Mouse (Mus musculus): ENCODE data around the gene Prpf40b. TPM values are rescaled to one million over a fixed set of nuclear protein-coding genes. Genes with fewer than 3 reads are reported as not detected.
A peak's percentile ranks its signal among the peaks of the same experiment; 100 is the strongest.

Prpf40b gene
- polyA plus RNA-seq, 1 experiment from 2014 or later = 129 TPM

- Histone ChIP-seq H3K9ac (replicated peaks; ENCODE audit: low read depth, low read length) (no peak overlapping the region), H3K27ac (ENCODE audit: low read length) (no peak overlapping the region), H3K4me3 (replicated peaks; ENCODE audit: low read length) (no peak overlapping the region), H3K36me3 (ENCODE audit: control insufficient read depth, insufficient read depth) (no peaks in the 10 kb centered on the region), H3K4me2 (ENCODE audit: low read length) (no peak overlapping the region), H3K9me3 (ENCODE audit: control insufficient read depth, low read length) (no peaks in the 10 kb centered on the region), H3K4me1 (replicated peaks; ENCODE audit: control insufficient read depth, insufficient read depth, low read length) (no peaks in the 10 kb centered on the region), H3K27me3 (replicated peaks; ENCODE audit: control insufficient read depth, insufficient read depth, low read length) (no peaks in the 10 kb centered on the region)
- 64% methylated on average over 10 of the region's 10 CpGs for WGBS
- ATAC-seq = no peak
Observed at GRCm38 (mm10) chr15:99283456-99283855, 11.4 kb upstream of the Prpf40b start.

GRCm38 (mm10) chr15:99284527-99285188, 10.2 kb upstream of the Prpf40b start:
- Histone ChIP-seq H3K27ac (ENCODE audit: low read length) (no peak overlapping the region), H3K9me3 (ENCODE audit: control insufficient read depth, low read length) (no peaks in the 10 kb centered on the region), H3K4me2 (ENCODE audit: low read length) (no peak overlapping the region), H3K9ac (replicated peaks; ENCODE audit: low read depth, low read length) (no peak overlapping the region), H3K36me3 (ENCODE audit: control insufficient read depth, insufficient read depth) (no peaks in the 10 kb centered on the region), H3K27me3 (replicated peaks; ENCODE audit: control insufficient read depth, insufficient read depth, low read length) (no peaks in the 10 kb centered on the region), H3K4me3 (replicated peaks; ENCODE audit: low read length) (no peak overlapping the region), H3K4me1 (replicated peaks; ENCODE audit: control insufficient read depth, insufficient read depth, low read length) (no peaks in the 10 kb centered on the region)
- no peak for ATAC-seq
- 47% methylated on average over 14 of the region's 14 CpGs for WGBS

GRCm38 (mm10) chr15:99285189-99285535, 9.7 kb upstream of the Prpf40b start:
- no peak overlapping the region for H3K4me2 ChIP-seq (ENCODE audit: low read length)
- 55% methylated on average over 8 of the region's 8 CpGs for WGBS
- no peak overlapping the region for H3K27ac ChIP-seq (ENCODE audit: low read length)
- H3K4me1 ChIP-seq (replicated peaks; ENCODE audit: control insufficient read depth, insufficient read depth, low read length) = no peaks in the 10 kb centered on the region
- H3K27me3 ChIP-seq (replicated peaks; ENCODE audit: control insufficient read depth, insufficient read depth, low read length) = no peaks in the 10 kb centered on the region
- H3K36me3 ChIP-seq (ENCODE audit: control insufficient read depth, insufficient read depth) = no peaks in the 10 kb centered on the region
- no peak for ATAC-seq
- H3K4me3 ChIP-seq (replicated peaks; ENCODE audit: low read length) = no peak overlapping the region
- no peak overlapping the region for H3K9ac ChIP-seq (replicated peaks; ENCODE audit: low read depth, low read length)
- no peaks in the 10 kb centered on the region for H3K9me3 ChIP-seq (ENCODE audit: control insufficient read depth, low read length)

DNA sequence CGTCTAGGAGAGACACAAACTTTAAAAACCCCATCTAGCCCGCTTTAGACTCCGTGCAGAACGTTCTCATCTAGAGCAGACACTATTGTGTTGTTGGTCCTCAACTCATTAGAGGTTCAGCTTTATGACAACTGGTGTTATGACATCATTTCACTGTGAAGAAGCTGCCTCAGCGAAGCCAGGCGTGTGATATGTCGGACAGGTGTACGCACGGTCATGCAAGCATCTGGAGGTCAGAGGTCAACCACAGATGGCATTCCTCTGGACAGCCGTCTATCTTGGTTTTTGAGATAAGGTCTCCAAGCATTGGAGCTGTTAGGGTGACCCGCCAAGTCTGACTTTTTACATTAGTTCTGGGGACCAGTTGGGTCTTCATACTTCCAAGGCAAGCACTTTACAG, 4.3 kb upstream of the Prpf40b start:
- Histone ChIP-seq H3K27me3 (replicated peaks; ENCODE audit: control insufficient read depth, insufficient read depth, low read length) (no peaks in the 10 kb centered on the region), H3K9me3 (ENCODE audit: control insufficient read depth, low read length) (no peaks in the 10 kb centered on the region), H3K4me2 (ENCODE audit: low read length) (no peak overlapping the region), H3K4me1 (replicated peaks; ENCODE audit: control insufficient read depth, insufficient read depth, low read length) (peaks cover 8% of the 10 kb centered on the region), H3K36me3 (ENCODE audit: control insufficient read depth, insufficient read depth) (no peaks in the 10 kb centered on the region), H3K4me3 (replicated peaks; ENCODE audit: low read length) (no peak overlapping the region), H3K9ac (replicated peaks; ENCODE audit: low read depth, low read length) (no peak overlapping the region), H3K27ac (ENCODE audit: low read length) (no peak overlapping the region)
- 95% methylated on average over 11 of the region's 11 CpGs for WGBS
- no peak for ATAC-seq

DNA sequence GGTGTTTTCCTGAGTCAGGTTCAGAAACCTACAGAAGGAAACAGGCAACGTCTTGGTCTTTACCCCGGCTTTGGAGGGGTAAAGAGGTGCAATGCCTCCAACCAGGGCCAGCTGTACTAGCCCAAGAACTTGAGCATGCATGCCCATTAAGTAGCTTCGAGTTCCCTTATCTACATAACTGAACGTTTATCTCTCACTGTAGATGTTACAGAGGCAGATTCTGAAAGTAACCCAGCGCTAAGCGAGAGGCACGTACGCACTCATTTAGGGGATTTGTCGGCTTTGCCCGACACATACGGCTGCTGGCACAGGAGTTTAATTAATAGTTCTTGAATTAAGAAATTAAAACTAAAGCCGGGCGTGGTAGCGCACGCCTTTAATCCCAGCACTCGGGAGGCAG, 600 bp upstream of the Prpf40b start:
- peaks cover 20% of the 10 kb centered on the region for H3K4me1 ChIP-seq (replicated peaks; ENCODE audit: control insufficient read depth, insufficient read depth, low read length)
- no peaks in the 10 kb centered on the region for H3K27me3 ChIP-seq (replicated peaks; ENCODE audit: control insufficient read depth, insufficient read depth, low read length)
- H3K9me3 ChIP-seq (ENCODE audit: control insufficient read depth, low read length) = no peaks in the 10 kb centered on the region
- peak overlapping the region; percentile 74 for H3K4me3 ChIP-seq (replicated peaks; ENCODE audit: low read length)
- H3K27ac ChIP-seq (ENCODE audit: low read length) = peak overlapping the region; percentile 93
- no peak for ATAC-seq
- H3K4me2 ChIP-seq (ENCODE audit: low read length) = peak overlapping the region; percentile 48
- H3K36me3 ChIP-seq (ENCODE audit: control insufficient read depth, insufficient read depth) = no peaks in the 10 kb centered on the region
- 26% methylated on average over 16 of the region's 16 CpGs for WGBS
- H3K9ac ChIP-seq (replicated peaks; ENCODE audit: low read depth, low read length) = peak overlapping the region; percentile 78

DNA sequence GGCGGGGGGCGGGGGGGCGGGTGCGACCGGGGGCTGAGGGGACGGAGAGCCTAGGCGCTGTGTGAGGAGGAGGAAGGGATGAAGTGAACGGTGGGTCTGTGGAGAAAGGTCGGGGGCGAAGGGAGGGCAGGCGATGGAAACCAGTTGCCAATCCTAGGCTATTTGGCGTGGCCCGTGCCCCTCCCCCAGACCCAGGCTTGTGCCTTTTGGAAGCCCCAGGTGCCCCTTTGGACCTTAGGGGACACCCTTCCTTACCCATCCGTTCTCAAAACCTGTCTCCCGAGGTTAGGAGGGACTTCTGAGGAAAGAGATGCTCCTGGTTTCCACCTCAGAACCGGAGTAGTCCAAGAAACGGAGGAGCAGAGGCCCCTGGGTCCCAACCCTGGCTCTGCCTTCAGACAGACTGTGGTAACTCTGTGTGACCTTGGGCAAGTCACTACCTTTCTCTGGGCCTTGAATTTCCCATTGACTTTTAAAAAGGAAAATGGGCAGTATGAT, 646 bp downstream of the Prpf40b start, which contains the start of gene Fam186b:
Gene Fam186b, minus strand, starts transcription at position 405 of the 498 bp plus-strand sequence.
- peak within 1 kb of the TSS; percentile 48 for H3K4me2 ChIP-seq (ENCODE audit: low read length)
- ATAC-seq = peak; percentile 43
- 1% methylated on average over 17 of the region's 17 CpGs for WGBS

DNA sequence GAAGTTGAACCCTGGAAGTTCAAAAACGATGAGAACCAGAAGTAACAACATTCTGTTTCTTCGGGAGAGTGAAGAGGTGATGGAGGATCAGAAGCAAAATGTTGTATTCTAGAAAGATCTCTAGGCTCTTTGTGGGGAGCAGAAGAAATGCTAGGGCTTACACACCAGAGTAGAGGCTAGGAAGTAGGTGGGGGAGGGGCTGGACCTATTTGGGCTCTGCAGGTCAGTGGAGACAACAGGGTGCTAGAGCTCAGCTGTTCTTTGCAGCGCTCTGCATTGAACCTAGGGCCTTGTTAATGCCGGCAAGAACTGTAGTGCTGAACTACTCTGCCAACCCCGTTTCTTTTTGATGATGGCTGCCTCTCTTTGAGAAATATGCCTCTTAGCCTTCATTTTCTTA, 1.3 kb downstream of the Prpf40b start:
- H3K9me3 ChIP-seq (ENCODE audit: control insufficient read depth, low read length) = no peaks in the 10 kb centered on the region
- H3K27me3 ChIP-seq (replicated peaks; ENCODE audit: control insufficient read depth, insufficient read depth, low read length) = no peaks in the 10 kb centered on the region
- WGBS = 38% methylated on average over 5 of the region's 5 CpGs
- 0 out of 2 replicates have a peak overlapping the region, but pooled peaks have one; percentile 3 for H3K9ac ChIP-seq (replicated peaks; ENCODE audit: low read depth, low read length)
- ATAC-seq = no peak
- H3K27ac ChIP-seq (ENCODE audit: low read length) = peak overlapping the region; percentile 24; the same call in 1 of the 2 replicates
- no peaks in the 10 kb centered on the region for H3K36me3 ChIP-seq (ENCODE audit: control insufficient read depth, insufficient read depth)
- peak overlapping the region; percentile 48 for H3K4me2 ChIP-seq (ENCODE audit: low read length)
- peaks cover 20% of the 10 kb centered on the region for H3K4me1 ChIP-seq (replicated peaks; ENCODE audit: control insufficient read depth, insufficient read depth, low read length)
- peak overlapping the region; percentile 74 for H3K4me3 ChIP-seq (replicated peaks; ENCODE audit: low read length)

More for the DNA sequence above, 646 bp downstream of the Prpf40b start, which contains the start of gene Fam186b:
- H3K4me1 ChIP-seq (replicated peaks; ENCODE audit: control insufficient read depth, insufficient read depth, low read length) = peaks cover 20% of the 10 kb centered on the region
- peak within 1 kb of the TSS; percentile 74 for H3K4me3 ChIP-seq (replicated peaks; ENCODE audit: low read length)
- no peaks in the 10 kb centered on the region for H3K9me3 ChIP-seq (ENCODE audit: control insufficient read depth, low read length)
- peak within 1 kb of the TSS; percentile 93 for H3K27ac ChIP-seq (ENCODE audit: low read length)
- no peaks in the 10 kb centered on the region for H3K27me3 ChIP-seq (replicated peaks; ENCODE audit: control insufficient read depth, insufficient read depth, low read length)
- H3K9ac ChIP-seq (replicated peaks; ENCODE audit: low read depth, low read length) = peak within 1 kb of the TSS; percentile 78
- H3K36me3 ChIP-seq (ENCODE audit: control insufficient read depth, insufficient read depth) = no peaks in the 10 kb centered on the region

DNA sequence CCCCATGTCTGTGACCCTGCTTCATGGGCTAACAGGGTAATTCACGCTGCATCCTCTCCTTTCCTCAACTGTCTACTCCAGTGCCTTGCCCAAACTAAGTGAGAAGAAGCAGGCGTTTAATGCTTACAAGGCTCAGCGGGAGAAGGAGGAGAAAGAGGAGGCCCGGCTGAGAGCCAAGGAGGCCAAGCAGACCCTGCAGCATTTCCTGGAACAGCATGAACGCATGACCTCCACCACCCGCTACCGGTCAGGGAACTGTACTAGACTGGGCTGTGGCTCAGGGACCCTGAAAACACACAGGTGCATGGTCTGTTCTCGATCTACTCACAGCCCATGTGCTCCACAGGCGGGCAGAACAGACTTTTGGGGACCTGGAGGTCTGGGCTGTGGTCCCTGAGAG, 12.6 kb downstream of the Prpf40b start:
- Histone ChIP-seq H3K36me3 (ENCODE audit: control insufficient read depth, insufficient read depth) (peaks cover 64% of the 10 kb centered on the region), H3K9me3 (ENCODE audit: control insufficient read depth, low read length) (no peaks in the 10 kb centered on the region), H3K4me2 (ENCODE audit: low read length) (no peak overlapping the region), H3K9ac (replicated peaks; ENCODE audit: low read depth, low read length) (no peak overlapping the region), H3K27me3 (replicated peaks; ENCODE audit: control insufficient read depth, insufficient read depth, low read length) (no peaks in the 10 kb centered on the region), H3K27ac (ENCODE audit: low read length) (no peak overlapping the region), H3K4me3 (replicated peaks; ENCODE audit: low read length) (no peak overlapping the region), H3K4me1 (replicated peaks; ENCODE audit: control insufficient read depth, insufficient read depth, low read length) (no peaks in the 10 kb centered on the region)
- 86% methylated on average over 9 of the region's 9 CpGs for WGBS
- ATAC-seq = no peak

- H3K9ac ChIP-seq (replicated peaks; ENCODE audit: low read depth, low read length) = no peak overlapping the region
- 92% methylated on average over 9 of the region's 9 CpGs for WGBS
- no peak overlapping the region for H3K4me2 ChIP-seq (ENCODE audit: low read length)
- H3K4me1 ChIP-seq (replicated peaks; ENCODE audit: control insufficient read depth, insufficient read depth, low read length) = no peaks in the 10 kb centered on the region
- H3K27me3 ChIP-seq (replicated peaks; ENCODE audit: control insufficient read depth, insufficient read depth, low read length) = no peaks in the 10 kb centered on the region
- no peak overlapping the region for H3K4me3 ChIP-seq (replicated peaks; ENCODE audit: low read length)
- peaks cover 65% of the 10 kb centered on the region for H3K36me3 ChIP-seq (ENCODE audit: control insufficient read depth, insufficient read depth)
- no peak for ATAC-seq
- H3K27ac ChIP-seq (ENCODE audit: low read length) = no peak overlapping the region
- no peaks in the 10 kb centered on the region for H3K9me3 ChIP-seq (ENCODE audit: control insufficient read depth, low read length)
Observed at GRCm38 (mm10) chr15:99309549-99309948, 14.7 kb downstream of the Prpf40b start.
